Mouse (Mus musculus) kidney, adult 2 months (tissue): Measurements from ENCODE around the gene Gm45021.

Experiments
- CTCF ChIP-seq: fragments of 200-500 bp; conservative IDR thresholded peaks from 2 replicates; pipeline ENCODE4 v1.5.1; 2011; ENCODE audit warnings: low read depth, mild to moderate bottlenecking, control low read depth, low read length, moderate library complexity, mixed read lengths; ENCODE audit not compliant: insufficient read depth, insufficient read length
- POLR2A ChIP-seq: fragments of 200-500 bp; IDR thresholded peaks from one replicate; pipeline ENCODE4 v1.6.1; 2011; ENCODE audit warnings: low read depth, low read length, control low read depth

DNA sequence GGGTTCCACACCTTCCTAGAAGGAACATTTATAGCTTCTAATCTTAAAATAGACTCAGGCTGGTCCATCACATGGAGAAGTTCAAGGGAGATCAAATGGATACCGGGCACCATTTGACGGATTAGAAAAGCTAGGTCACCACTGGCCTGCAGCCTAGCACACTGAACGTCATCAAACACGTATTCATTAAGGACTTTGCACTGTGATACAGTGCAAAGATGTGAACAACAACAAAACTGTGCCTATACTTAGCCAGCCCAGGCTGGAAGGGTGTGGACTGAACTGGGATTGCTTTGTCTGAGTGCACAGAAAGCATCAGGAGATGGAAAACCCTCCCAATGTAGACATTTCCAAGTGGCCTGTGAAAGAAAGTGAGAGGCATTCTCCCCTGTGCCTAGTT lies 35.6 kb upstream of the Gm45021 start:
- no peak for TF ChIP-seq CTCF
- TF ChIP-seq POLR2A = no peak
